Mouse (Mus musculus): ENCODE data around the gene Dnajb11. TPM values are rescaled to one million over a fixed set of nuclear protein-coding genes. Genes with fewer than 3 reads are reported as not detected.

Dnajb11 gene
- polyA plus RNA-seq, 1 experiment from 2014 or later = 96.8 TPM

GRCm38 (mm10) chr16:22878716-22879115, 21.1 kb downstream of the Dnajb11 start:
- ATAC-seq = no peak
- 0 out of 2 replicates have a peak, but pooled peaks cover under 1% of the 10 kb centered on the region for H3K36me3 ChIP-seq (ENCODE audit: control insufficient read depth, insufficient read depth, low read length)
- H3K4me2 ChIP-seq (ENCODE audit: low read length) = no peak overlapping the region
- no peaks in the 10 kb centered on the region for H3K27me3 ChIP-seq (replicated peaks; ENCODE audit: control insufficient read depth, insufficient read depth, low read length)
- no peaks in the 10 kb centered on the region for H3K4me1 ChIP-seq (ENCODE audit: control insufficient read depth, insufficient read depth, low read depth, low read length)
- H3K27ac ChIP-seq (ENCODE audit: low read depth, low read length) = no peak overlapping the region
- H3K9ac ChIP-seq (ENCODE audit: low read depth, low read length) = no peak overlapping the region
- no peak overlapping the region for H3K4me3 ChIP-seq (ENCODE audit: low read length)
- no peaks in the 10 kb centered on the region for H3K9me3 ChIP-seq (ENCODE audit: control insufficient read depth, low read length)
- WGBS = 83% methylated on average over 7 of the region's 7 CpGs

- H3K9ac ChIP-seq (ENCODE audit: low read depth, low read length) = no peak overlapping the region
- H3K4me1 ChIP-seq (ENCODE audit: control insufficient read depth, insufficient read depth, low read depth, low read length) = no peaks in the 10 kb centered on the region
- no peaks in the 10 kb centered on the region for H3K27me3 ChIP-seq (replicated peaks; ENCODE audit: control insufficient read depth, insufficient read depth, low read length)
- no peak for ATAC-seq
- no peak overlapping the region for H3K27ac ChIP-seq (ENCODE audit: low read depth, low read length)
- no peaks in the 10 kb centered on the region for H3K36me3 ChIP-seq (ENCODE audit: control insufficient read depth, insufficient read depth, low read length)
- H3K4me3 ChIP-seq (ENCODE audit: low read length) = no peak overlapping the region
- H3K4me2 ChIP-seq (ENCODE audit: low read length) = no peak overlapping the region
- H3K9me3 ChIP-seq (ENCODE audit: control insufficient read depth, low read length) = no peaks in the 10 kb centered on the region
- WGBS = 59% methylated on average over 7 of the region's 7 CpGs
These were observed 22.4 kb downstream of the Dnajb11 start for GRCm38 (mm10) chr16:22879945-22880595.

DNA sequence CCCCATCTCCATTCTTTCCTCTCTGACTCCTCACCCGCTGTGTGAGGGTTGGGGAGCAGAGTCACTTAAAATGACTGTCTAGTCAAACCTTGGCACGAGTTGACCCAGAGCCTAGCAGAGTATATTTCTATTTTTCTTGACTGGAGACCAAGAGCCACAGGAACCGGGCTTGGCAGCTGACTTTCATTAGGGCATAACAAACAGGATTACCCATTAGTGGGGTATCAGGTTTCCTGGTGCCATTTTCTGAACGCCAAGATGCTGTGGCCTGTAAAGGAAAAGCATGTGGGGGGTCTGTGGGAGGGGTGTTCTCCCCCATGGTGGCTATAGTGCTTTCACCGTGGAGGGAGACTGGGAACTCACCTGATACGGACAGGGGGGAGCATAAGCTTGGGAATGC, 23.3 kb downstream of the Dnajb11 start:
- Histone ChIP-seq H3K4me3 (ENCODE audit: low read length) (no peak overlapping the region), H3K9ac (ENCODE audit: low read depth, low read length) (no peak overlapping the region), H3K27me3 (replicated peaks; ENCODE audit: control insufficient read depth, insufficient read depth, low read length) (no peaks in the 10 kb centered on the region), H3K4me2 (ENCODE audit: low read length) (no peak overlapping the region), H3K9me3 (ENCODE audit: control insufficient read depth, low read length) (no peaks in the 10 kb centered on the region), H3K36me3 (ENCODE audit: control insufficient read depth, insufficient read depth, low read length) (no peaks in the 10 kb centered on the region), H3K27ac (ENCODE audit: low read depth, low read length) (no peak overlapping the region), H3K4me1 (ENCODE audit: control insufficient read depth, insufficient read depth, low read depth, low read length) (no peaks in the 10 kb centered on the region)
- 21% methylated on average over 6 of the region's 6 CpGs for WGBS
- ATAC-seq = 0 out of 2 replicates have a peak, but pooled peaks have one; percentile 43

- Histone ChIP-seq H3K9me3 (ENCODE audit: control insufficient read depth, low read length) (no peaks in the 10 kb centered on the region), H3K36me3 (ENCODE audit: control insufficient read depth, insufficient read depth, low read length) (no peaks in the 10 kb centered on the region), H3K4me3 (ENCODE audit: low read length) (no peak overlapping the region), H3K27ac (ENCODE audit: low read depth, low read length) (no peak overlapping the region), H3K27me3 (replicated peaks; ENCODE audit: control insufficient read depth, insufficient read depth, low read length) (no peaks in the 10 kb centered on the region), H3K4me1 (ENCODE audit: control insufficient read depth, insufficient read depth, low read depth, low read length) (no peaks in the 10 kb centered on the region), H3K4me2 (ENCODE audit: low read length) (no peak overlapping the region), H3K9ac (ENCODE audit: low read depth, low read length) (no peak overlapping the region)
- ATAC-seq = no peak
- WGBS = 79% methylated on average over 4 of the region's 4 CpGs
These were observed 23.8 kb downstream of the Dnajb11 start for GRCm38 (mm10) chr16:22881487-22881886.

DNA sequence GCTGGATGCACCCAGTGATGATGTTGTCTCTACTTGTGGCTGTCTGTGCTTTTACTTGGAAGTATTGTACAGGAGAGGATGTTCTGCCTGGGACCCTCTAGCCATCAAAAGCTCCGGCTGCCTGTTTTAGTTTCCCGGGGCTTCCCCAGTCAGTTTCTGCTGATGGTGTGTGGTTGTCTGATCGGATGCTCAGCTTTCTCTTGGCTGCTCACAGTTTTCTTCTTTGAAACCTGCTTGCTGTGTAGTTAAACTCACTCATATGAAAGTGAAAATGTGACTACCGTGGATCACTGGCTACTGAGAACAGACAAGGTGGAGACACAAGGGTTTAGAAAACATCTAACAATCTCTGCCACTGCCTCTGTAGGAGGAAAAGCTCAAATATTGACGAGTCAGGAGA, 25.8 kb downstream of the Dnajb11 start:
- Histone ChIP-seq H3K36me3 (ENCODE audit: control insufficient read depth, insufficient read depth, low read length) (no peaks in the 10 kb centered on the region), H3K9ac (ENCODE audit: low read depth, low read length) (no peak overlapping the region), H3K4me3 (ENCODE audit: low read length) (no peak overlapping the region), H3K4me2 (ENCODE audit: low read length) (no peak overlapping the region), H3K9me3 (ENCODE audit: control insufficient read depth, low read length) (no peaks in the 10 kb centered on the region), H3K4me1 (ENCODE audit: control insufficient read depth, insufficient read depth, low read depth, low read length) (no peaks in the 10 kb centered on the region), H3K27ac (ENCODE audit: low read depth, low read length) (no peak overlapping the region), H3K27me3 (replicated peaks; ENCODE audit: control insufficient read depth, insufficient read depth, low read length) (no peaks in the 10 kb centered on the region)
- WGBS = 84% methylated on average over 5 of the region's 5 CpGs
- ATAC-seq = no peak

- H3K9ac ChIP-seq (ENCODE audit: low read depth, low read length) = no peak overlapping the region
- H3K4me2 ChIP-seq (ENCODE audit: low read length) = no peak overlapping the region
- no peak for ATAC-seq
- WGBS = 54% methylated on average over 4 of the region's 4 CpGs
- no peak overlapping the region for H3K4me3 ChIP-seq (ENCODE audit: low read length)
- no peaks in the 10 kb centered on the region for H3K27me3 ChIP-seq (replicated peaks; ENCODE audit: control insufficient read depth, insufficient read depth, low read length)
- H3K36me3 ChIP-seq (ENCODE audit: control insufficient read depth, insufficient read depth, low read length) = no peaks in the 10 kb centered on the region
- H3K27ac ChIP-seq (ENCODE audit: low read depth, low read length) = no peak overlapping the region
- H3K9me3 ChIP-seq (ENCODE audit: control insufficient read depth, low read length) = no peaks in the 10 kb centered on the region
- H3K4me1 ChIP-seq (ENCODE audit: control insufficient read depth, insufficient read depth, low read depth, low read length) = no peaks in the 10 kb centered on the region
These were observed 27.7 kb downstream of the Dnajb11 start for GRCm38 (mm10) chr16:22885356-22885755.

- Histone ChIP-seq H3K27me3 (replicated peaks; ENCODE audit: control insufficient read depth, insufficient read depth, low read length) (no peaks in the 10 kb centered on the region), H3K9me3 (ENCODE audit: control insufficient read depth, low read length) (no peaks in the 10 kb centered on the region), H3K4me3 (ENCODE audit: low read length) (no peak overlapping the region), H3K4me2 (ENCODE audit: low read length) (no peak overlapping the region), H3K27ac (ENCODE audit: low read depth, low read length) (no peak overlapping the region), H3K36me3 (ENCODE audit: control insufficient read depth, insufficient read depth, low read length) (no peaks in the 10 kb centered on the region), H3K4me1 (ENCODE audit: control insufficient read depth, insufficient read depth, low read depth, low read length) (no peaks in the 10 kb centered on the region), H3K9ac (ENCODE audit: low read depth, low read length) (no peak overlapping the region)
- WGBS = 81% methylated on average over 3 of the region's 3 CpGs
- ATAC-seq = no peak
These were observed 29.1 kb downstream of the Dnajb11 start for GRCm38 (mm10) chr16:22886726-22887125.

GRCm38 (mm10) chr16:22888835-22889234, 31.2 kb downstream of the Dnajb11 start:
- Histone ChIP-seq H3K4me3 (ENCODE audit: low read length) (no peak overlapping the region), H3K27ac (ENCODE audit: low read depth, low read length) (no peak overlapping the region), H3K27me3 (replicated peaks; ENCODE audit: control insufficient read depth, insufficient read depth, low read length) (no peaks in the 10 kb centered on the region), H3K4me1 (ENCODE audit: control insufficient read depth, insufficient read depth, low read depth, low read length) (no peaks in the 10 kb centered on the region), H3K9me3 (ENCODE audit: control insufficient read depth, low read length) (no peaks in the 10 kb centered on the region), H3K9ac (ENCODE audit: low read depth, low read length) (no peak overlapping the region), H3K4me2 (ENCODE audit: low read length) (no peak overlapping the region), H3K36me3 (ENCODE audit: control insufficient read depth, insufficient read depth, low read length) (no peaks in the 10 kb centered on the region)
- 64% methylated on average over 4 of the region's 4 CpGs for WGBS
- ATAC-seq = no peak

- 91% methylated on average over 8 of the region's 8 CpGs for WGBS
- H3K9ac ChIP-seq (ENCODE audit: low read depth, low read length) = no peak overlapping the region
- H3K27me3 ChIP-seq (replicated peaks; ENCODE audit: control insufficient read depth, insufficient read depth, low read length) = no peaks in the 10 kb centered on the region
- H3K27ac ChIP-seq (ENCODE audit: low read depth, low read length) = no peak overlapping the region
- H3K36me3 ChIP-seq (ENCODE audit: control insufficient read depth, insufficient read depth, low read length) = no peaks in the 10 kb centered on the region
- no peaks in the 10 kb centered on the region for H3K9me3 ChIP-seq (ENCODE audit: control insufficient read depth, low read length)
- no peak for ATAC-seq
- no peak overlapping the region for H3K4me2 ChIP-seq (ENCODE audit: low read length)
- H3K4me3 ChIP-seq (ENCODE audit: low read length) = no peak overlapping the region
- H3K4me1 ChIP-seq (ENCODE audit: control insufficient read depth, insufficient read depth, low read depth, low read length) = no peaks in the 10 kb centered on the region
These were observed 32.1 kb downstream of the Dnajb11 start for GRCm38 (mm10) chr16:22889716-22890115.

Data from hindbrain, embryonic 16.5 days (tissue).